Comparison of ENCODE assay signal across 16 mouse cellular contexts in genomic region chr5:115312354-115312753, GRCm38 (mm10). TPM values are rescaled to one million over a fixed set of nuclear protein-coding genes. Genes with fewer than 3 reads are reported as not detected.
DNase-seq lines count a peak whose midpoint lies in the region; ATAC-seq lines count a peak whose summit lies in the region.
"Had no signal": no experiment of that assay in that cellular context is flagged by ENCODE, and none has a peak within 500 bp of the region (broad histone marks: within the 10 kb centered on the region; RNA-seq: fewer than 3 reads in every experiment).

No protein-coding gene starts in this region.

- WGBS in heart, embryonic 13.5 days: 42% methylated on average over 4 of the region's 4 CpGs
- 32% methylated on average over 4 of the region's 4 CpGs for WGBS in liver, embryonic 12.5 days (ENCODE audit: insufficient replicate concordance)
- WGBS in stomach, embryonic 15.5 days: 71% methylated on average over 4 of the region's 4 CpGs

- H3K4me3 ChIP-seq in heart, embryonic 13.5 days: no peak overlapping the region
- no peak overlapping the region for H3K4me3 ChIP-seq in liver, embryonic 12.5 days
- H3K4me3 ChIP-seq in stomach, embryonic 15.5 days (replicated peaks): no peak overlapping the region
- H3K4me3 ChIP-seq: heart, embryonic 15.5 days; megakaryocyte, embryonic 14.5 days; neural tube, embryonic 12.5 days had no signal

- no peak for DNase-seq in heart, adult 11 months
- DNase-seq in right cerebral cortex, postnatal 14 days: no peak
- no peak for DNase-seq in spleen, adult 18-20 months
- DNase-seq: cerebellum, adult 11-12 months; gastrocnemius, postnatal 10 days; kidney, adult 18-20 months; kidney, postnatal 25 days; lung, adult 2 months had no signal

- no peaks in the 10 kb centered on the region for H3K9me3 ChIP-seq in heart, embryonic 13.5 days
- H3K9me3 ChIP-seq in liver, embryonic 12.5 days (replicated peaks): no peaks in the 10 kb centered on the region
- no peaks in the 10 kb centered on the region for H3K9me3 ChIP-seq in stomach, embryonic 15.5 days
- H3K9me3 ChIP-seq: heart, embryonic 15.5 days; megakaryocyte, embryonic 14.5 days; neural tube, embryonic 12.5 days had no signal

- H3K9ac ChIP-seq in heart, embryonic 13.5 days: no peak overlapping the region
- peak overlapping the region; percentile 40; the same call in 1 of the 2 replicates for H3K9ac ChIP-seq in liver, embryonic 12.5 days
- H3K9ac ChIP-seq in stomach, embryonic 15.5 days: no peak overlapping the region
- H3K9ac ChIP-seq: heart, embryonic 15.5 days; hindbrain, embryonic 14.5 days; neural tube, embryonic 12.5 days had no signal

- H3K36me3 ChIP-seq in heart, embryonic 13.5 days: no peaks in the 10 kb centered on the region
- no peaks in the 10 kb centered on the region for H3K36me3 ChIP-seq in liver, embryonic 12.5 days
- H3K36me3 ChIP-seq in stomach, embryonic 15.5 days: no peaks in the 10 kb centered on the region
- H3K36me3 ChIP-seq: heart, embryonic 15.5 days; neural tube, embryonic 12.5 days had no signal

- H3K4me1 ChIP-seq in heart, embryonic 13.5 days: peaks cover 31% of the 10 kb centered on the region
- H3K4me1 ChIP-seq in liver, embryonic 12.5 days: peaks cover 42% of the 10 kb centered on the region
- peaks cover 9% of the 10 kb centered on the region for H3K4me1 ChIP-seq in stomach, embryonic 15.5 days

- H3K4me2 ChIP-seq in heart, embryonic 13.5 days: peak overlapping the region; percentile 8; the same call in 1 of the 2 replicates
- H3K4me2 ChIP-seq in liver, embryonic 12.5 days: peak overlapping the region; percentile 59
- H3K4me2 ChIP-seq in stomach, embryonic 15.5 days: no peak overlapping the region
- H3K4me2 ChIP-seq: heart, embryonic 15.5 days; hindbrain, embryonic 14.5 days; neural tube, embryonic 12.5 days had no signal

- H3K27me3 ChIP-seq in heart, embryonic 13.5 days (replicated peaks): no peaks in the 10 kb centered on the region
- no peaks in the 10 kb centered on the region for H3K27me3 ChIP-seq in liver, embryonic 12.5 days (replicated peaks)
- no peaks in the 10 kb centered on the region for H3K27me3 ChIP-seq in stomach, embryonic 15.5 days (replicated peaks)
- H3K27me3 ChIP-seq: heart, embryonic 15.5 days; neural tube, embryonic 12.5 days had no signal

- H3K27ac ChIP-seq in heart, embryonic 13.5 days (replicated peaks): peak overlapping the region; percentile 30
- peak overlapping the region; percentile 81 for H3K27ac ChIP-seq in liver, embryonic 12.5 days
- H3K27ac ChIP-seq in stomach, embryonic 15.5 days: no peak overlapping the region
- H3K27ac ChIP-seq: heart, embryonic 15.5 days; hindbrain, embryonic 14.5 days; neural tube, embryonic 12.5 days had no signal

- no peak for ATAC-seq in heart, embryonic 13.5 days (ENCODE audit: extremely low read depth, insufficient number of reproducible peaks, low FRiP score, low TSS enrichment)
- peak; percentile 59 for ATAC-seq in erythroblast, adult 5-6 weeks (replicated peaks; ENCODE audit: low FRiP score, poor library complexity, severe bottlenecking)
- ATAC-seq in liver, embryonic 12.5 days: peak; percentile 83
- ATAC-seq in stomach, embryonic 15.5 days (ENCODE audit: insufficient read depth, low FRiP score, low read depth): peak; percentile 47; the same call in 1 of the 2 replicates

RNA-seq across cellular contexts. Expression of gene Dynll1, which starts 11.6 kb away (rescaled TPM):
- 1,196 and 1,415 TPM in 2 replicates for polyA plus RNA-seq in heart, embryonic 13.5 days (2015; fragmentation: Nextera tagmentation; extraction: Ambion mirVana)
- total RNA-seq in erythroblast, adult 5-6 weeks (2015; ENCODE audit: low replicate concordance): 181 and 187 TPM in 2 replicates
- 61.4 and 103 TPM in 2 replicates for total RNA-seq in erythroblast, adult 5-6 weeks (2017; ENCODE audit: low replicate concordance)
- 825 and 857 TPM in 2 replicates for polyA plus RNA-seq in liver, embryonic 12.5 days (2016; fragmentation: Nextera tagmentation; extraction: Ambion mirVana)
- 1,324 and 1,567 TPM in 2 replicates for polyA plus RNA-seq in stomach, embryonic 15.5 days (2015; fragmentation: Nextera tagmentation; extraction: Ambion mirVana)

RNA-seq across cellular contexts. Expression of gene Srsf9, which starts 14.6 kb away (rescaled TPM):
- 112 and 115 TPM in 2 replicates for polyA plus RNA-seq in heart, embryonic 13.5 days (2015; fragmentation: Nextera tagmentation; extraction: Ambion mirVana)
- total RNA-seq in erythroblast, adult 5-6 weeks (2015; ENCODE audit: low replicate concordance): 25.5 and 41.1 TPM in 2 replicates
- 29.1 and 32.1 TPM in 2 replicates for total RNA-seq in erythroblast, adult 5-6 weeks (2017; ENCODE audit: low replicate concordance)
- 195 and 200 TPM in 2 replicates for polyA plus RNA-seq in liver, embryonic 12.5 days (2016; fragmentation: Nextera tagmentation; extraction: Ambion mirVana)
- 233 and 262 TPM in 2 replicates for polyA plus RNA-seq in stomach, embryonic 15.5 days (2015; fragmentation: Nextera tagmentation; extraction: Ambion mirVana)

RNA-seq across cellular contexts. Expression of gene Gatc, which starts 28.6 kb away (rescaled TPM):
- 22.0 and 22.8 TPM in 2 replicates for polyA plus RNA-seq in heart, embryonic 13.5 days (2015; fragmentation: Nextera tagmentation; extraction: Ambion mirVana)
- total RNA-seq in erythroblast, adult 5-6 weeks (2015; ENCODE audit: low replicate concordance): 15.0 and 18.4 TPM in 2 replicates
- total RNA-seq in erythroblast, adult 5-6 weeks (2017; ENCODE audit: low replicate concordance): 1.8 and 4.1 TPM in 2 replicates
- polyA plus RNA-seq in liver, embryonic 12.5 days (2016; fragmentation: Nextera tagmentation; extraction: Ambion mirVana): 20.6 and 21.2 TPM in 2 replicates
- 23.0 and 26.6 TPM in 2 replicates for polyA plus RNA-seq in stomach, embryonic 15.5 days (2015; fragmentation: Nextera tagmentation; extraction: Ambion mirVana)

RNA-seq across cellular contexts. Expression of gene Triap1, which starts 28.7 kb away (rescaled TPM):
- polyA plus RNA-seq in heart, embryonic 13.5 days (2015; fragmentation: Nextera tagmentation; extraction: Ambion mirVana): 40.2 and 42.4 TPM in 2 replicates
- 9.6 and 9.8 TPM in 2 replicates for total RNA-seq in erythroblast, adult 5-6 weeks (2015; ENCODE audit: low replicate concordance)
- 2.8 and 7.7 TPM in 2 replicates for total RNA-seq in erythroblast, adult 5-6 weeks (2017; ENCODE audit: low replicate concordance)
- polyA plus RNA-seq in liver, embryonic 12.5 days (2016; fragmentation: Nextera tagmentation; extraction: Ambion mirVana): 43.8 and 45.9 TPM in 2 replicates
- 52.0 and 58.1 TPM in 2 replicates for polyA plus RNA-seq in stomach, embryonic 15.5 days (2015; fragmentation: Nextera tagmentation; extraction: Ambion mirVana)

RNA-seq across cellular contexts. Expression of gene Coq5, which starts 32.9 kb away (rescaled TPM):
- 67.1 and 70.2 TPM in 2 replicates for polyA plus RNA-seq in heart, embryonic 13.5 days (2015; fragmentation: Nextera tagmentation; extraction: Ambion mirVana)
- 1.7 and 2.5 TPM in 2 replicates for total RNA-seq in erythroblast, adult 5-6 weeks (2015; ENCODE audit: low replicate concordance)
- 8.3 and 12.3 TPM in 2 replicates for total RNA-seq in erythroblast, adult 5-6 weeks (2017; ENCODE audit: low replicate concordance)
- 43.3 and 46.2 TPM in 2 replicates for polyA plus RNA-seq in liver, embryonic 12.5 days (2016; fragmentation: Nextera tagmentation; extraction: Ambion mirVana)
- 46.5 and 47.9 TPM in 2 replicates for polyA plus RNA-seq in stomach, embryonic 15.5 days (2015; fragmentation: Nextera tagmentation; extraction: Ambion mirVana)
